ENCODE assay signal across 9 mouse cellular contexts in genomic region chr3:107462160-107462559, GRCm38 (mm10). TPM values are rescaled to one million over a fixed set of nuclear protein-coding genes. Genes with fewer than 3 reads are reported as not detected.
DNase-seq lines count a peak whose midpoint lies in the region; TF ChIP-seq lines count a peak whose summit lies in the region.
"Had no signal": no experiment of that assay in that cellular context is flagged by ENCODE, and none has a peak within 500 bp of the region (broad histone marks: within the 10 kb centered on the region; RNA-seq: fewer than 3 reads in every experiment).

No protein-coding gene starts in this region.

- peak; percentile 78 for DNase-seq in 3T3-L1 (ENCODE audit: low read depth, low spot score)
- DNase-seq in c-Kit-positive CD71-positive TER-119-positive erythroid progenitor cells, embryonic 14.5 days (ENCODE audit: low spot score): peak; percentile 18
- DNase-seq in forelimb bud, embryonic 11.5 days (ENCODE audit: low read depth, low spot score): peak; percentile 79
- DNase-seq in kidney, adult 2 months: peak; percentile 57
- peak; percentile 9 for DNase-seq in liver, adult 2 months (ENCODE audit: extremely low read depth, low read depth, low spot score)
- DNase-seq in right cerebral cortex, adult 18-20 months: peak; percentile 75
- peak; percentile 27 for DNase-seq in yolk sac, embryonic 10.5 days (ENCODE audit: low spot score)

- H3K4me1 ChIP-seq in ES-Bruce4 (ENCODE audit: control insufficient read depth, insufficient read depth, low read length): peaks cover 3% of the 10 kb centered on the region
- no peaks in the 10 kb centered on the region for H3K4me1 ChIP-seq in kidney, adult 2 months (ENCODE audit: control insufficient read depth, insufficient read depth, low read length)
- H3K4me1 ChIP-seq in liver, adult 2 months (ENCODE audit: control insufficient read depth, insufficient read depth, low read length): no peaks in the 10 kb centered on the region

- WGBS in kidney, adult 2 months: 16% methylated on average over 5 of the region's 5 CpGs
- 20% methylated on average over 5 of the region's 5 CpGs for WGBS in liver, adult 2 months

- no peak overlapping the region for H3K27ac ChIP-seq in ES-Bruce4 (ENCODE audit: insufficient read depth, low read length)
- no peak overlapping the region for H3K27ac ChIP-seq in kidney, adult 2 months (ENCODE audit: insufficient read depth, low read depth, low read length)
- no peak overlapping the region for H3K27ac ChIP-seq in liver, adult 2 months (replicated peaks; ENCODE audit: insufficient read depth, low read depth, low read length)
- H3K27ac ChIP-seq: heart, embryonic 13.5 days had no signal

- H3K36me3 ChIP-seq in ES-Bruce4 (ENCODE audit: control insufficient read depth, insufficient read depth, low read length, poor library complexity, severe bottlenecking): no peaks in the 10 kb centered on the region
- H3K36me3 ChIP-seq in kidney, adult 2 months (ENCODE audit: control insufficient read depth, insufficient read depth, low read length): no peaks in the 10 kb centered on the region
- H3K36me3 ChIP-seq in liver, adult 2 months (ENCODE audit: control insufficient read depth, insufficient read depth, low read length): no peaks in the 10 kb centered on the region
- H3K36me3 ChIP-seq: heart, embryonic 13.5 days had no signal

- no peaks in the 10 kb centered on the region for H3K9me3 ChIP-seq in ES-Bruce4 (replicated peaks; ENCODE audit: control insufficient read depth, insufficient read depth, low read length, poor library complexity, severe bottlenecking)
- H3K9me3 ChIP-seq: heart, embryonic 13.5 days had no signal

- no peak for TF ChIP-seq EP300 in ES-Bruce4 (IDR thresholded peaks at IDR 0.05; ENCODE audit: insufficient read depth, low read depth, low read length)

- H3K9ac ChIP-seq in ES-Bruce4 (ENCODE audit: low read depth, poor library complexity, severe bottlenecking): no peak overlapping the region
- H3K9ac ChIP-seq in liver, adult 2 months (ENCODE audit: low read depth, low read length): no peak overlapping the region
- H3K9ac ChIP-seq: heart, embryonic 13.5 days had no signal

- TF ChIP-seq POLR2A in ES-Bruce4 (IDR thresholded peaks at IDR 0.05; ENCODE audit: insufficient read depth, low read length): no peak
- TF ChIP-seq POLR2A in kidney, adult 2 months (IDR thresholded peaks at IDR 0.05; ENCODE audit: low read depth, low read length): no peak
- TF ChIP-seq POLR2A in liver, adult 2 months (IDR thresholded peaks at IDR 0.05; ENCODE audit: extremely low read depth, insufficient read depth, low read length): no peak

- H3K4me3 ChIP-seq in ES-Bruce4 (ENCODE audit: low read depth, low read length): no peak overlapping the region
- H3K4me3 ChIP-seq in kidney, adult 2 months (ENCODE audit: insufficient read depth, low read depth, low read length): no peak overlapping the region
- no peak overlapping the region for H3K4me3 ChIP-seq in liver, adult 2 months (ENCODE audit: insufficient read depth, low read depth, low read length)
- H3K4me3 ChIP-seq: heart, embryonic 13.5 days had no signal

- peaks cover 17% of the 10 kb centered on the region for H3K27me3 ChIP-seq in ES-Bruce4 (ENCODE audit: control insufficient read depth, insufficient read depth, low read length, poor library complexity, severe bottlenecking)
- peaks cover 2% of the 10 kb centered on the region; the same call in 1 of the 2 replicates for H3K27me3 ChIP-seq in kidney, adult 2 months (replicated peaks; ENCODE audit: control insufficient read depth, insufficient read depth, low read length)
- H3K27me3 ChIP-seq in liver, adult 2 months (ENCODE audit: control insufficient read depth, insufficient read depth, low read length): peaks cover 27% of the 10 kb centered on the region

- peak; percentile 94 for TF ChIP-seq CTCF in ES-Bruce4 (IDR thresholded peaks at IDR 0.05; ENCODE audit: low read depth, low read length)
- TF ChIP-seq CTCF in kidney, adult 2 months (conservative IDR thresholded peaks at IDR 0.05; ENCODE audit: insufficient read depth, insufficient read length, low read depth, low read length): peak; percentile 76
- TF ChIP-seq CTCF in liver, adult 2 months (IDR thresholded peaks at IDR 0.05; ENCODE audit: low read depth, low read length): peak; percentile 85

- no peaks in the 10 kb centered on the region for H3K79me2 ChIP-seq in liver, adult 2 months (ENCODE audit: control insufficient read depth, insufficient read depth, low read length)

RNA-seq across cellular contexts. Expression of gene Kcnc4, which starts 2.8 kb away (rescaled TPM):
- 0.90 and 0.97 TPM in 2 replicates for polyA plus RNA-seq in ES-Bruce4 (2011; ENCODE audit: insufficient read depth, insufficient read length, low read depth, missing spikeins)
- polyA plus RNA-seq in kidney, adult 2 months (2012; rRNA removed): 0.20 and 0.78 TPM in 2 replicates
- total RNA-seq in liver, adult 2 months (2014; rRNA removed): 0.07 TPM in 1 of 2 replicates, not detected in the other
- 0.05 and 0.06 TPM in 2 replicates for polyA plus RNA-seq in liver, adult 2 months (2012; rRNA removed)

RNA-seq across cellular contexts. Expression of gene Slc6a17, which starts 55.7 kb away (rescaled TPM):
- polyA plus RNA-seq in ES-Bruce4 (2011; ENCODE audit: insufficient read depth, insufficient read length, low read depth, missing spikeins): 0.32 and 0.42 TPM in 2 replicates
- 16.0 and 19.2 TPM in 2 replicates for polyA plus RNA-seq in kidney, adult 2 months (2012; rRNA removed)
- total RNA-seq in liver, adult 2 months (2014; rRNA removed): 0.07 TPM in 1 of 2 replicates, not detected in the other
- polyA plus RNA-seq in liver, adult 2 months (2012; rRNA removed): 0.02 TPM in 1 of 2 replicates, not detected in the other

Comparison
In these comparisons a context has a peak if more than half of its experiments do, and no peak if none do; other contexts are left out.
1. DNase-seq: peak in every context shown above with its lines; median percentile 79 in forelimb bud, embryonic 11.5 days; 78 in 3T3-L1; 75 in right cerebral cortex, adult 18-20 months; 57 in kidney, adult 2 months; 27 in yolk sac, embryonic 10.5 days; 18 in c-Kit-positive CD71-positive TER-119-positive erythroid progenitor cells, embryonic 14.5 days; 9 in liver, adult 2 months.
2. RNA of gene Slc6a17, which starts 55.7 kb away (polyA plus RNA-seq): 16.0 to 19.2 TPM in kidney, adult 2 months; 0.32 to 0.42 TPM in ES-Bruce4 and 0.02 TPM in liver, adult 2 months; every median in the first group is over 10 times any median in the second.
3. Peak in every context shown above with its lines, with median percentiles within 50 percentile points of each other: CTCF ChIP-seq.